Mouse (Mus musculus): ENCODE data around the gene Grb7. TPM values are rescaled to one million over a fixed set of nuclear protein-coding genes. Genes with fewer than 3 reads are reported as not detected.

Gene Grb7
- polyA plus RNA-seq, 1 experiment from 2014 or later: 22.0 TPM

- Histone ChIP-seq H3K9me3 (replicated peaks) (no peaks in the 10 kb centered on the region), H3K4me3 (no peak overlapping the region), H3K27me3 (replicated peaks) (peaks cover 68% of the 10 kb centered on the region), H3K27ac (no peak overlapping the region), H3K4me2 (no peak overlapping the region), H3K9ac (no peak overlapping the region), H3K36me3 (0 out of 2 replicates have a peak, but pooled peaks cover 12% of the 10 kb centered on the region), H3K4me1 (peaks cover 16% of the 10 kb centered on the region)
- WGBS (ENCODE audit: insufficient replicate concordance): 12% methylated on average over 11 of the region's 11 CpGs
- no peak for ATAC-seq
Measured at GRCm38 (mm10) chr11:98459071-98459741, 13.0 kb downstream of the Grb7 start.

GRCm38 (mm10) chr11:98459860-98460259 is 13.7 kb downstream of the Grb7 start:
- H3K4me3 ChIP-seq: no peak overlapping the region
- no peak overlapping the region for H3K4me2 ChIP-seq
- 68% methylated on average over 9 of the region's 9 CpGs for WGBS (ENCODE audit: insufficient replicate concordance)
- H3K27me3 ChIP-seq (replicated peaks): peaks cover 74% of the 10 kb centered on the region
- H3K4me1 ChIP-seq: peaks cover 16% of the 10 kb centered on the region
- H3K9ac ChIP-seq: no peak overlapping the region
- H3K36me3 ChIP-seq: 0 out of 2 replicates have a peak, but pooled peaks cover 6% of the 10 kb centered on the region
- H3K27ac ChIP-seq: no peak overlapping the region
- no peak for ATAC-seq
- no peaks in the 10 kb centered on the region for H3K9me3 ChIP-seq (replicated peaks)

GRCm38 (mm10) chr11:98461109-98461720 is 15.0 kb downstream of the Grb7 start:
- Histone ChIP-seq H3K9ac (no peak overlapping the region), H3K4me1 (peaks cover 16% of the 10 kb centered on the region), H3K36me3 (no peaks in the 10 kb centered on the region), H3K27ac (no peak overlapping the region), H3K4me2 (no peak overlapping the region), H3K27me3 (replicated peaks) (peaks cover 79% of the 10 kb centered on the region), H3K4me3 (no peak overlapping the region), H3K9me3 (replicated peaks) (no peaks in the 10 kb centered on the region)
- no peak for ATAC-seq
- 54% methylated on average over 6 of the region's 6 CpGs for WGBS (ENCODE audit: insufficient replicate concordance)

DNA sequence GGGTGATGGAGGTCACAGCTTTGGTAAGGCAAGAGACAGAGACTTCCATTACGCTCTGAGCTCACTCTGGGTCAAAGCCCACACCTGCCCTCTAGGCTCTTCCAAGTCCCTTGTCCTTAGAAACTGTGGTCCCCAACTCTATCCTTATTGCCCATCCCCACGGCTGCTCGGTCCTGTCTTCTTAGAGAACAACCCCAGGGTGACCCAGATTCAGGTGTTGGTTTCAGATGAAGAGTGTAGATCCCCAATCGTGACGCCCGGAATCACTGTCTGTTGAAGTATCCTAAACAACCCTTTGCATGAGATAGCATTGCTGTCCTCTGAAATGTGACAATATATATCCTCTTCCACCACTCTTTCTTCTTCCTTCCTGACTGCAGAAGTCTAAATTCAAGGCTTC is 16.1 kb downstream of the Grb7 start:
- ATAC-seq: no peak
- Histone ChIP-seq H3K36me3 (no peaks in the 10 kb centered on the region), H3K4me2 (no peak overlapping the region), H3K27me3 (replicated peaks) (peaks cover 74% of the 10 kb centered on the region), H3K9me3 (replicated peaks) (no peaks in the 10 kb centered on the region), H3K4me3 (no peak overlapping the region), H3K27ac (no peak overlapping the region), H3K9ac (no peak overlapping the region), H3K4me1 (peaks cover 12% of the 10 kb centered on the region)
- 71% methylated on average over 6 of the region's 6 CpGs for WGBS (ENCODE audit: insufficient replicate concordance)

DNA sequence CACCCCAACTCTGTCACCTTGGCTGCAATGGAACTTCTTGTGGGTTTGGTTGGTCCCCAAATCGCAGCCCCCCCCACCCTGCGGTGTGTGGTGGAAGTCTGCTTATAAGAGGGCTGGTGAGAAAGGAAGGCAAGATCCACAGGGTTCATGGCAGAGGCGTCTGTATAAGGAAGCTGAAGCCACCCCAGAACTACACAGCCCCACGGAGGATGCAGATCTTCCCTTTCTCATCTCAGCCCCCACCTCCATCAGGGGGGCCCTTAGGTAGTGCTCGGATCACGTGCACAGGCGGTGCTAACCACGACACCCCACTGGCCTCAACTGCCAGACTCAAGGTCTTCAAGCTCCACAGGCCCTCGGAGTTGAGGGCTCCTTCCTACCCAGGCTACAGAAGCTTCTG is 17.7 kb downstream of the Grb7 start:
- H3K9ac ChIP-seq: no peak overlapping the region
- no peaks in the 10 kb centered on the region for H3K36me3 ChIP-seq
- WGBS (ENCODE audit: insufficient replicate concordance): 56% methylated on average over 9 of the region's 9 CpGs
- no peaks in the 10 kb centered on the region for H3K9me3 ChIP-seq (replicated peaks)
- no peak overlapping the region for H3K27ac ChIP-seq
- peaks cover 66% of the 10 kb centered on the region for H3K27me3 ChIP-seq (replicated peaks)
- H3K4me2 ChIP-seq: no peak overlapping the region
- H3K4me1 ChIP-seq: no peaks in the 10 kb centered on the region
- H3K4me3 ChIP-seq: no peak overlapping the region
- ATAC-seq: no peak

DNA sequence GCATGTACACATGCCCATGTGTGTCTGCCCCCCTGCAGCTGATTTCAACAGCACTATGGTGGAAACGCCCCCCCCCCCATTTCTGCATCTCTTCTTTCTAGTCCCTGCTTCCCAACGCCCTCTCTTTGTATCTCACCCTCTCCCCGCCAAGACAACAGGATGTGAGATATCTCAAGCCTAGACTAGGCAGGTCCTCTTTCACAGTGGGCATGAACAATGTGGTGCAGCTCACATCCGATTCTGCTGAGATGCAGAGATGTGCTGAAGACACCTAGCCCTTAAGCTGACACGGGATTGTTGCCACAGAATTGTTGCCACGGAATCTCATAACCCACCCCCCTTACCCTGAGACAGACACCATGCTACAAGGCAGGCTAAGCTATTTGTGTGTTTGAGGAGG is 18.3 kb downstream of the Grb7 start:
- Histone ChIP-seq H3K4me2 (no peak overlapping the region), H3K4me1 (no peaks in the 10 kb centered on the region), H3K27ac (no peak overlapping the region), H3K9ac (no peak overlapping the region), H3K36me3 (no peaks in the 10 kb centered on the region), H3K4me3 (no peak overlapping the region), H3K27me3 (replicated peaks) (peaks cover 66% of the 10 kb centered on the region), H3K9me3 (replicated peaks) (no peaks in the 10 kb centered on the region)
- 56% methylated on average over 6 of the region's 6 CpGs for WGBS (ENCODE audit: insufficient replicate concordance)
- no peak for ATAC-seq

DNA sequence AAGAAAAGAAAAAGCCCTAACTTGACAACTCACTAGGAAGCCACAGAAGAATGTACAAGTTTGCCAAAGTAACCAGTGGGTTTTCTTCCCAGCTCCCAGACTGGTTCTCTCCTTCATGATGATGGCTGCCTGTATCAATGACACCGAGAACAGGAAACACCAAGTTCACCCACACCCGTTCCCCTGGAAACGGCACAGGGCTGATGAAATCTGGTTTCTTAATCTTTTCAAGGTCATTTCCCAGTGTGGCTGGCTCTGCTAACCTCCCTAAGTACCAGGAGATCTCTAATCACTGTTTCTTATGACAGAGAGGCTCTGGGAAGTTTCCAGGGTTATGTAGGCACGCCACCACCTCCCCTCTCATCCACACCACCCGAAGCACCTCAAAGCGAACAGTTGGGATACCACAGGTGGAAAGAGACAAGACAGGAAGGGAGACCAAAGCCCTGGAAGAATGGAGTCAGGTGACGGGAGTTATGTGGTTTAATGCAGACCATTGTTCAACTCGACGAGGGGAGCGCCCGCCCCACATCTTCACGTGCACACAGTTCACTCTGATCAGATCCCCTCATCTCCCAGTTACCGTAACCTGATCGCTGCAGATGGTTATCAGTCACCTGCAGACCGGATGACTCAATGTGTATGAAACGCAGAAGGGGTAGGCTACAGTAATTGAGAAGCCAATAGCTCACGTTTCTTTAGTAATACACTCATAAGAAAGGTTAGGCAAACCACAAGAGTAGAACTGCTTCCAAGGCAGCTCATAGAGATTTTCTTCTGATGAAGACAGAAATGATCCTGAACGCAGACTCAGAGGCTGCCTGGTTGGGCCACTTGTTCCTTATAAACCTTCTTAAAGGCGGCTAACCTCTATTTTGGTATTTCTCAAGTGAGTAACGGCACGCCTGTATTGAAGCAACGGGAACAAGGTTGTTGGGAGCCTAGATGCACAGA is 23.8 kb downstream of the Grb7 start:
- no peak for ATAC-seq
- Histone ChIP-seq H3K36me3 (no peaks in the 10 kb centered on the region), H3K9ac (no peak overlapping the region), H3K27me3 (replicated peaks) (peaks cover 54% of the 10 kb centered on the region), H3K27ac (no peak overlapping the region), H3K4me3 (no peak overlapping the region), H3K4me2 (no peak overlapping the region), H3K9me3 (replicated peaks) (no peaks in the 10 kb centered on the region), H3K4me1 (no peaks in the 10 kb centered on the region)
- WGBS (ENCODE audit: insufficient replicate concordance): 51% methylated on average over 22 of the region's 22 CpGs

GRCm38 (mm10) chr11:98470795-98471194 is 24.6 kb downstream of the Grb7 start:
- 49% methylated on average over 6 of the region's 6 CpGs for WGBS (ENCODE audit: insufficient replicate concordance)
- H3K4me1 ChIP-seq: no peaks in the 10 kb centered on the region
- no peak for ATAC-seq
- H3K9ac ChIP-seq: no peak overlapping the region
- no peak overlapping the region for H3K27ac ChIP-seq
- H3K27me3 ChIP-seq (replicated peaks): peaks cover 50% of the 10 kb centered on the region
- H3K4me3 ChIP-seq: no peak overlapping the region
- no peaks in the 10 kb centered on the region for H3K36me3 ChIP-seq
- no peaks in the 10 kb centered on the region for H3K9me3 ChIP-seq (replicated peaks)
- H3K4me2 ChIP-seq: no peak overlapping the region

DNA sequence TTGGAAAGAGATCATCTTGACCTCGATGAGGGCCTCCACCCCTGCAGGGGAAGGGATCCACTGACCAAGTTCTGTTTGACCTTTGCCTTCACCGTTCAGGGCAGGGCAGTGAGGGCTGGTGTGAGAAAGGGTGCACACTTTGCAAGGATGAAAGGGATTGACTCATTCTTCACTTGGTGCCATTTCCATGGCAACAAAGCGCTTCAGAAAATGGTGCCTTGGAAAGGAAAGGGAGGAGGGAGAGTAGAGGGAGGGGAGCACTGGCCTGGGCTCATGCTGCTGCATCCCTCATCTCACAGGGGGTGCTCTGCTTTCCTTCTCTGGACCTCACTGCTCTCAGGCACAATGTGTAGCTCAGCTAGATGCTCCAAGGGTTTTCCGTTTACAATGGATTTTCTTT is 26.5 kb downstream of the Grb7 start:
- Histone ChIP-seq H3K4me3 (no peak overlapping the region), H3K27ac (no peak overlapping the region), H3K4me1 (no peaks in the 10 kb centered on the region), H3K9ac (no peak overlapping the region), H3K4me2 (no peak overlapping the region), H3K36me3 (no peaks in the 10 kb centered on the region), H3K27me3 (replicated peaks) (peaks cover 37% of the 10 kb centered on the region), H3K9me3 (replicated peaks) (no peaks in the 10 kb centered on the region)
- WGBS (ENCODE audit: insufficient replicate concordance): 57% methylated on average over 4 of the region's 4 CpGs
- ATAC-seq: no peak

GRCm38 (mm10) chr11:98473916-98474479 is 27.8 kb downstream of the Grb7 start:
- H3K27me3 ChIP-seq (replicated peaks): peaks cover 32% of the 10 kb centered on the region
- no peak overlapping the region for H3K4me2 ChIP-seq
- 48% methylated on average over 8 of the region's 8 CpGs for WGBS (ENCODE audit: insufficient replicate concordance)
- H3K9me3 ChIP-seq (replicated peaks): no peaks in the 10 kb centered on the region
- no peak overlapping the region for H3K27ac ChIP-seq
- no peaks in the 10 kb centered on the region for H3K4me1 ChIP-seq
- no peak overlapping the region for H3K9ac ChIP-seq
- H3K4me3 ChIP-seq: no peak overlapping the region
- ATAC-seq: no peak
- H3K36me3 ChIP-seq: no peaks in the 10 kb centered on the region

- H3K4me2 ChIP-seq: no peak overlapping the region
- no peak overlapping the region for H3K9ac ChIP-seq
- no peaks in the 10 kb centered on the region for H3K4me1 ChIP-seq
- ATAC-seq: no peak
- no peak overlapping the region for H3K4me3 ChIP-seq
- no peaks in the 10 kb centered on the region for H3K9me3 ChIP-seq (replicated peaks)
- H3K27ac ChIP-seq: no peak overlapping the region
- H3K36me3 ChIP-seq: no peaks in the 10 kb centered on the region
- 73% methylated on average over 11 of the region's 11 CpGs for WGBS (ENCODE audit: insufficient replicate concordance)
- H3K27me3 ChIP-seq (replicated peaks): peaks cover 25% of the 10 kb centered on the region
Measured at GRCm38 (mm10) chr11:98474967-98475366, 28.8 kb downstream of the Grb7 start.
